Mouse (Mus musculus) frontal cortex, adult (tissue): ENCODE results near the gene Fat2.

Source experiments
- ATAC-seq: cut with Nextera tagmentation; 2 replicates; pipeline ENCODE4 v1.9.2; 2017; ENCODE audit warnings: mild to moderate bottlenecking, moderate library complexity, mixed read lengths; ENCODE audit not compliant: low TSS enrichment

Fat2 gene

DNA sequence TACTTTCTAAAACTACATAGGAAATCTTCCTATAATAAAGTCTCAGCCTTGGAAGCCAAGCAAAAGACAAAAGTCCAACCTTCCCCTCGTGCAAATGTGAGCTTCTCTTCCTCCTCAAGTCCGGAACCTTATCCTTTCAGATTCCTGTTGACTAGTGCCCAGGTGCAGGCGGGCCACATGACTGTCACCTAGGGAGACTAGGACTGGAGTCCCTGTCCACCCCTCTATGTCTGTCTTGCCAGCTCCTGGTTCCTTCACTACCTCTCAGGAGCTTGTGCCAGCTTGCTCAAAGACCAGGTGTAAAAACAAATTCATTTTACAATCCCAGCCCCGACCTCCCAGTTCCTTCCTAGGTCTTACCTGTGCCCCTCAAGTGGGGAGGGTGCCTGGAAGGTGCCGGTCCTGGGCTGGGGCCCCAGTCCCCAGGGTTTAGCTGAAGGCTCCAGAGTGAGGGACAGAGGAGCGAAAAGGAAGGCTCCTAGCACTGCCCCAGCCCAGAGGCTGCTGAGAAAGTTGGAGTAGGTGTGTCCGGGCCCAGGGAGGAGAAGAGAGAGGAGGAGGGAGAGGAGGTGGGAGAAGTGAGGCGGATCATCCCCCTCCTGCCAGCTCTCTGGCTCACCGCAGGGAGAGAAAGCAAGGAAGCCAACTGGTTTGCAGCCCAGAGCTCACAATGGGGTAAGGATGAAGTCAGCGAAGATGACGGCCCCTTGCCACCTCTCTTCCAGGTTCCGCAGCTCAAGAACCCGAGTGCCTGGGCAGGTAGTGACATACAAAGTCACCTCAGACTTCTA, at the start of gene Fat2:
Gene Fat2, minus strand, starts transcription at position 464 of the 791 bp plus-strand sequence.
- peak; percentile 34; the same call in 1 of the 2 replicates for ATAC-seq

DNA sequence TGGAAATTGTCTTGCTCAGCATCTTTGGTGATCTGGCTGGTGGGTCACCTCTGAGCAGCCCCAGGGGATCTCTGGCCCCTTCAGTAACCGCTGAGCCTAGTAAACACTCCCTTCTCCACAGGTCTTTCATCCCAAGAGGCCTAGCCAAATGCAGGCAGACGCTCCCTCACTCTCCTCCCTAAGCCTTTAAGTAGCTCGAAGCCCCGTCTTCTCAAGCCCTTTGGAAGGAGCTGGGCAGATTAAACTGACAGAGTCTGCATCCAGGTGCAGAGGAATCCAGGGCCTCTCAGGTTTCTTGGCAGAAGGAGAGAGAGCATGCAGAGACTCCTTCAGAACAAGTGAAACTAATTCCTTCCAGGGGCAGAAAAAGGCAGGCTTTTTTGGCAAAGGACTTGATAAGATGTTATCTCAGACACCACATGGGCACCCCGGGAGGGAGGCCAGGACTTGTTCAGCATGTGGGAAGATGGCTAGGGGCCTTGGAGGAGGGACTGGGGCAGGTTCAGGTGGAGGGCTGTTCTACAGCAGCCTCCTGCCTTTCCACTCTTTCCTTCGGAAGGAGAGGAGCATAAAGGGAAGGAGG, 47.2 kb upstream of the Fat2 start:
- no peak for ATAC-seq

GRCm38 (mm10) chr11:55380908-55381307, 44.5 kb upstream of the Fat2 start:
- ATAC-seq, result no peak

- ATAC-seq, result peak; percentile 99
These were observed 42.0 kb upstream of the Fat2 start for GRCm38 (mm10) chr11:55378371-55378770.

DNA sequence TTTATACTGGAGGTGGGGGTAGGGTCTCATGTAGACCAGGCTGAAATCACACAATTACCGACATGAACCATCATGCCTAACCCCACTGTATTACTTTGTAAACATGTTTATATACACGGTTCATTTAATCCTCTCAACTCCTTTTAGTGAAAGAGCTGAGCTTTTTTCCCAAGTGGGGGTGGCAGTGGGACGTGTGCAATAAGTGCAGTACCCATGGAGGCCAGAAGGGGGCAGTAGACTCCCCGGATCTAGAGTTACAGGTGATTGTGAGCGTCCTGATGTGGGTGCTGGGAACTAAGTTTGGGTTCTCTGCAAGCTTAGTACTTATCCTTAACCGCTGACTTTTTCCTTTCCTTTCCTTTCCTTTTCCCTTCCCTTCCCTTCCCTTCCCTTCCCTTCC, 37.5 kb upstream of the Fat2 start:
- ATAC-seq, result no peak

DNA sequence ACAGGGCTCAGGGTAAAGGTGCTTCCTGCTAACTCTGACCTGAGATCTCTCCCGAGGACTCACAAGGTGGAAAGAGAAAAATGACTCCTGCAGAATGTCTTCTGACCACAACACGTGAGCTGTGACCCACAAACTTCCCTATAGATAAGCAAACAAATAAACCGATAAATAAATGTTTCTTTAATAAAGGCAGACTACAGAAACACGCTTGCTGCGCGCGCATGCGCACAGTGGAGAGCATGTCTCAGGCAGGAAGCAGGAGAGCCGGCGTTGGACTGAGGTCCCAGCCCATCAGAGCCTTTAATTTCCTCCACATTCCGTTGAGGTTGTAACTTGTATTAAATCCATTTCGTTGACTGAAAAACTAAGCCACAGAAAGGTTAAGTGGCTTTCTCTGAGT, 37.0 kb upstream of the Fat2 start:
- no peak for ATAC-seq

GRCm38 (mm10) chr11:55372001-55372400, 35.6 kb upstream of the Fat2 start:
- ATAC-seq, result no peak

- no peak for ATAC-seq
These were observed 32.7 kb upstream of the Fat2 start for GRCm38 (mm10) chr11:55369093-55369471.

DNA sequence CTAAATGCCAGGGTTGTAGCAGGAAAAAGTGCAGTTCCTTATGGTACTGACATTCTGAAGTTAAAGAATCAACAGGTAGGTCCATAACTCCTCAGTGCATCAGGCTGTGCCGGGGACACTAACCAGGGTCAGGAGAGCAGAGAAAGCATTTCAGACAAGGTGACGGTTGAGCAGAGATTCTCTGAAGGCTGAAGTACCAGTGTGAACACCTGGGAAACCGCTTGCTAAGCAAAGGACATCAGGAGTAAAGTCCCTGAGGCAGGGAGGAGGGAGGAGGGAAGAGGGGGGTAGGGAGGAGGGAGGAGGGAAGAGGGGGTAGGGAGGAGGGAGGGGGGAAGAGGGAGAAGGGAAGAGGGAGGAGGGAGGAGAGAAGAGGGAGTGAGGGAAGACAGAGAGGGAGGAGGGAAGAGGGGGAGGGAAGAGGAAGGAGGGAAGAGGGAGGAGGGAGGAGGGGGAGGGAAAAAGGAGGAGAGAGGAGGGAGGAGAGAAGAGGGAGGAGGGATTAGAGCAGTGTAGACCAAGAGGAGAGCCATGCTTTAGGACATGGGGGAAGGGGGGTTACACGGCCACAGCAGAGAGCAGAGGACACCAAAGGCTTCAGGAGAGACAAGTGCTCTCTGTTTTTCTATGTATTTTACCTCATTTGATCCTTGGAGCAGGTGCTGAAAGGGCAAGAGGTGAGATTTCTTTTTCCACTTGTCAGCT, 32.2 kb upstream of the Fat2 start:
- no peak for ATAC-seq

GRCm38 (mm10) chr11:55367783-55368182, 31.4 kb upstream of the Fat2 start:
- ATAC-seq, result no peak

DNA sequence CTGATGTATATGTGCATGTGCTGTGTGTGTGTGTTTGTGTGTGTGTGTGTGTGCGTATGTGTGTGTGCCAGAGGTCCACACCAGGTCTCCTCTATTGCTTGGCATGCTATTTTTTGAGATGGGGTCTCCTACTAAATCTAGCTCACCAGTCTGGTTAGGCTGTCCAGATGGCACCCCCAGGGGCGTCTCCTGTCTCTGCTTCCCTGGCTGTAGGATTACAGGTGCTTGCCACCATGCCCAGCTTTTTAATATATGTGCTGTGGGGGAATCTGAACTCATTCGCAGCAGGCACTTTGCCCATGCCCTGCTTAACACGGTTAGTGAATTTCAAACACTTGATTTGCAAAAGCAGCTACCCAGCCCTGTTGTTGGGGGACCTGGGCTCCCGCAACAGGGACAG, 29.5 kb upstream of the Fat2 start:
- no peak for ATAC-seq

- ATAC-seq, result no peak
These were observed 28.9 kb upstream of the Fat2 start for GRCm38 (mm10) chr11:55365242-55365641.

DNA sequence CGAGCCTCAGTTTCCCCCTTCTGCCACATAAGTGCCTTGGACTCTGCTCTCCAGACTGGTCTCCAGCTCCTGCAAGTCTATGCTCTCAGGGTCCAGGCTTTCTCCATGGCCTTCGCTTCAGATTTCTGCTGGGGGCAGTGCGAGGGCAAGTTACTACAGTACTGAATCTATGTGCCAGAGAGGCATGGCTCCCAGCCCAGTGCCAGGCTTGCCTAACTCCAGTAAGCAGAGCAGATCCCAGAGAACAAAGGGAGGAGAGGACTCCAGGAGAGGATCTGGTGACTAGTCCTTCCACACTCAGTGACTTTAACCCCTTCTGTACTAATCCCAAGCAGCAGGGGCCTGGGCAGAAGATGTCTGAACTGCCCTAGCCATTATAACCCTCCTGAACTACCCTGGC, 28.3 kb upstream of the Fat2 start:
- ATAC-seq, result no peak

- ATAC-seq, result no peak
These were observed 21.9 kb upstream of the Fat2 start for GRCm38 (mm10) chr11:55358094-55358783.

- ATAC-seq, result no peak
These were observed 20.5 kb upstream of the Fat2 start for GRCm38 (mm10) chr11:55356846-55357245.

- no peak for ATAC-seq
These were observed 5.6 kb upstream of the Fat2 start for GRCm38 (mm10) chr11:55341961-55342371.

- no peak for ATAC-seq
These were observed 4.4 kb upstream of the Fat2 start for GRCm38 (mm10) chr11:55340789-55341188.

DNA sequence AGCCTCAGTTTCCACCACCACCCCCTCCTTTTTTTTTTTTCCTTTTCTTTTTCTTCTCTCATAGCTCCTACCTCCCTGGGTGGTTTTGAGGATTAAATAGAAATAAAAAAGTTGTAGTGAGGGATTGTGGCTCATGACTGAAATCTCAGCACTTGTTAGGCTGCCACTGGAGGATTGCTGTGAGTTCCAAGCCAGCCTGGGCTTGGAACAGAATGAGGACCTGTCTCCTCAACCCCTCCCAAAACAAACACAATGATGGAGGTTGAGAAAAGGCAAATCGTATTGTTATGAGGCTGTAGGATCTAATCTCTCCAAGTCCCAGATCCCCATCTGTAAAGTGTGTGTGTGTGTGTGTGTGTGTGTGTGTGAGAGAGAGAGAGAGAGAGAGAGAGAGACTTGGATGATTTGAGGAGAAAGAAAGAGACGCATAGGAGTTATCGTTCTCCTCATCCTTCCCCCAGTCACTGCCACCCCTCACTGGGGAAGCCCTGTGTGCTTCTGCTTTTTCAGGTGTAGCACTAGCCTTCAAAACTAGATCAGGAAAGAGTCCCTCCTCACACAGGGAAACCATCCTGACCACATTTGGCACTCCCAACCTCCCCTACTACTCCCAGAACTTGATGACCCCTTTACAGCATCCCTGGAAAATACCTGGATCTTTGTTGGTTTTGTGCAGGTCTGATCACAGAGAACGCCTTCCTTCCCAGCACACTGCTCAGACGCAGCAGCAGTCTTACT, 837 bp upstream of the Fat2 start:
- no peak for ATAC-seq

- ATAC-seq, result no peak
These were observed 869 bp downstream of the Fat2 start for GRCm38 (mm10) chr11:55335314-55336076.

- no peak for ATAC-seq
These were observed 1.8 kb downstream of the Fat2 start for GRCm38 (mm10) chr11:55334545-55334944.

GRCm38 (mm10) chr11:55334063-55334462, 2.3 kb downstream of the Fat2 start:
- no peak for ATAC-seq
